Mouse (Mus musculus): Measurements from ENCODE around the gene Olfr308.
"Not testable (repeated sequence)": the region's sequence is repeated elsewhere in the genome, so short reads cannot be mapped to it uniquely, and the experiment has no call there.

Gene Olfr308

DNA sequence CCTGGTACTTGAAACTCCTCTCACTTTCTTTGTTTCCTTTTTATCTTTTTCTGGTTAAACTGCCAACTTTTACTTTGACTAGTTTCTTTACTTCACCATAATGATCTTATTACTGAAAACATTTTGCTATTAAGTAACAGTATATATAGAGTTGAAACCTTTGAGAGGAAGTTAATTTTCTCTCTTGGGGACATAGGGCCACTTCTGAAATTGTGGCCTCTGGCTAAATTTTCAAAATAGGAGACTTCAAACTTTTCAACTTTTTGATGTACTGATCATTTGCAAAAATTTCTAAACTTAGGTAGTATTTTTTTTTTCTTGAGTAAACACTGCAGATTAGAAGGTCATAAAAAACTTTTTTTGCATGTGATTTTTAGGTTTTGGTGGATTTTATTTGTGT lies at the start of gene Olfr308:
Olfr308 (minus strand) TSS at position 101 of the 400 bp plus-strand sequence.
- in situ Hi-C loops (cut with MboI; ENCODE audit: unreplicated experiment in 2 of 2): no loop called here

DNA sequence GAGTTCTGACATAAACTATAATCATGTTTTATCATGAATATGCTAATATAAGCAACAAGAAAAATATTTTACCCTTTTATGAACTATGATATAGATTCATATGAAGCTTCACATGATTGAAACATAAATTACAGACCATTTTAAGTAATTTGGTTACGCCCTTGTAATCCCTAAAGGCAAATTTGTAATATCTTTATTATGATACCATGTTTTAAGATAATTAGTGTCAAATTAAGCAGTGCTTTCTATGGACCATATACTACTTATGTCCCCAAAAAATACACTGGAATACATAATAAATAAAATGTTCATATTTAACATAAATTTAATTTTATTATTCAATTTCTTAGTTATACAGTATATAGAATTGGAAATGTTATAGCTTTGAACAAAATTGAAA lies 41.4 kb upstream of the Olfr308 start, which contains the start of gene Olfr305:
Olfr305 (minus strand) TSS at position 101 of the 400 bp plus-strand sequence.
- in situ Hi-C loops (cut with MboI; ENCODE audit: unreplicated experiment in 2 of 2): no loop called here

- in situ Hi-C loops (cut with MboI; ENCODE audit: unreplicated experiment in 2 of 2): not testable (repeated sequence)
Measured at GRCm38 (mm10) chr7:86346296-86346695, 20.9 kb upstream of the Olfr308 start.

DNA sequence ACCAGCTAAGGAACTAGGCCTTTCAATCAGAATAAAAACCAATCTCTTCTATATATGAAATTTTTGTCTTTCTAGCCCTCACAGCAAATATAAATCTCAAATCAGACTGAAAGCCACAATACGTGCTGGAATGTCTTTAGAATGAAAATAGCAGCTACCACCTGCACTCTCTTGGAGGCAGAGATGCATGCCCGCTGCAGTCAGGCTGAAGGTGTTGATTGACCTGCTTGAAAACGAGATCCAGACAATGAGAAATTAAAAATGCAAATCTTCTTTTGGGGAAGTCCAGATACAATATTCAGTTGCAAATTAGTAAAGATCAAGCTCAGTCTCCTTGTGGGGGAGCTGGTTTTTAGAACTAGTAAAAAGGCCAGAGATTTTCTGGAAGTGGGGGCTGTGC lies 18.8 kb upstream of the Olfr308 start:
- in situ Hi-C loops (cut with MboI; ENCODE audit: unreplicated experiment in 2 of 2): no loop called here

DNA sequence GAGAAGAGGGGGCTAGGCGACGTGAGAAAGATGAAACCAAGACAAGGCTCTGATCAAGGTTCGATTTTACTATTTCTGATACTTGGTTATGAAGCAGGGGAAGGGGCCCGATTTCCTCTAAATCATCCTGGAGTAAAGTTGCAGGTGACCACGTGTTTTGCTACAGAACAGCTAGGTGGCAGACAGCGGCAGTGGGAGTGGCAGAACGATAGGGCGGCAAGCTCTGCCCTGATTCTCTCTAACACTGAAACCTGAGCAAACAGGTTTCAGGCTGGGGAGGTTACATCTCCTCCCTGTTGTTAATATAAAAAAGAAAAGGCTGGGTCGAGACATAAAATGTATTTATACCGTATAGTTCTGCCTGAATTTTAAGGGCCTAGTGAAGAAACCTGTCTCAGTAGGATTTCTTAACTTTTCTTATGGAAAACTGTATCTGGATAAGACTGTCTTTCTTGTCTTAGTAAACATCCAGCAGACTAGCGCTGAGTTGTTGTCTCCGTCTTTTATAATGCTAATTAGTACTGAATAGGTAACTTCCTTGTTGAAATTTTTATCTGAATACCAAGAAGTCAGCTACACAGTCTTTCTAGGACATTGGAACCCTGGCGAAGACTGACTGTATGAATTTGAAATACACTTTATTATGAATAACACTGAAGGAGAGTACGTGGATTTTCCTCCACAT lies 17.6 kb upstream of the Olfr308 start:
- in situ Hi-C loops (cut with MboI; ENCODE audit: unreplicated experiment in 2 of 2): no loop called here

- in situ Hi-C loops (cut with MboI; ENCODE audit: unreplicated experiment in 2 of 2): no loop called here
Measured at GRCm38 (mm10) chr7:86337486-86337885, 12.1 kb upstream of the Olfr308 start, which contains the start of gene Olfr307. TSS of gene Olfr307 (minus strand) at chr7:86337586.

DNA sequence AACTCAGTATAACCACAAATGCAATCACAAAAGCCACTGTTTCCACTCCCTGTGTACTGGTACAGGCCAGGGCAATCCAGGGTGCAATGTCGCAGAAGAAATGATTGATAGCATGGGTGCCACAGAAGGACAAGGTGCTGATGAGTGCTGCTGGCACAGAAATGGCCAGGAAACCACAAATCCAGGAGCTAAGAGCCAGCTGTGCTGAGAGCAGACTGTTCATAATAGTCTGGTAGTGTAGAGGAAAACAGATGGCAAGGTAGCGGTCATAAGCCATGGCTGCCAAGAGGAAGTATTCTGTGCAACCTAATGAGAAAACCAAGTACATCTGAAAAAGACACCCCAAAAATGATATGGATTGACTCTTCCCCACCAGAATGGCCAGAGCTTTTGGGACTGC lies 4.1 kb downstream of the Olfr308 start:
- in situ Hi-C loops (cut with MboI; ENCODE audit: unreplicated experiment in 2 of 2): no loop called here

GRCm38 (mm10) chr7:86313608-86314007 lies 11.8 kb downstream of the Olfr308 start, which contains the start of gene Olfr309:
TSS of gene Olfr309 (minus strand) at chr7:86313708.
- in situ Hi-C loops (cut with MboI; ENCODE audit: unreplicated experiment in 2 of 2): no loop called here

GRCm38 (mm10) chr7:86277072-86277471 lies 48.4 kb downstream of the Olfr308 start, which contains the start of gene Olfr310:
TSS of gene Olfr310 (minus strand) at chr7:86277172.
- in situ Hi-C loops (cut with MboI; ENCODE audit: unreplicated experiment in 2 of 2): no loop called here

All from v-Abl transformed pro-B cells (cell line).